Mouse (Mus musculus): ENCODE results near the gene Dnaja1. TPM values are rescaled to one million over a fixed set of nuclear protein-coding genes. Genes with fewer than 3 reads are reported as not detected.

Dnaja1 gene
- total RNA-seq, 2 experiments from 2014 or later: 55.0 to 76.5 TPM

DNA sequence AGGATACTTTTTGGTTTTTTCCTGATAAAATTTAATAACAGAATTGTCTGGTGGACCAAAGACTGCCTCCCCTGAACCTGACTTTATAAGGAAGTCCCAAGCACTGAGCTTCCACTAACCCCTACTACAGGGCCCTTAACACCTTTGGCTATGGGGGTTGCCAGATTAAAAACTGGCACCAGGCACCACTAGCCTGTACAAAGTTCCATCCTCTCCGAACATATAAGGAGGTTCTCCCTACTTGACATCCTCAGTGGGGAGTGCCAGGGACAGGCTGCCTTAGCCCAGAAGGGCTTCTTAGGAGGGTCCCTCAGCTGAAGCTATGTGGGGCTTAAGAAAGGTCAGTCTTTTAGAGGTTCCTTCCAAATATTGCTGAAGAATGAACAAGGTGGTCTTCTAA lies 13.4 kb downstream of the Dnaja1 start:
- DNase-seq: no peak

DNA sequence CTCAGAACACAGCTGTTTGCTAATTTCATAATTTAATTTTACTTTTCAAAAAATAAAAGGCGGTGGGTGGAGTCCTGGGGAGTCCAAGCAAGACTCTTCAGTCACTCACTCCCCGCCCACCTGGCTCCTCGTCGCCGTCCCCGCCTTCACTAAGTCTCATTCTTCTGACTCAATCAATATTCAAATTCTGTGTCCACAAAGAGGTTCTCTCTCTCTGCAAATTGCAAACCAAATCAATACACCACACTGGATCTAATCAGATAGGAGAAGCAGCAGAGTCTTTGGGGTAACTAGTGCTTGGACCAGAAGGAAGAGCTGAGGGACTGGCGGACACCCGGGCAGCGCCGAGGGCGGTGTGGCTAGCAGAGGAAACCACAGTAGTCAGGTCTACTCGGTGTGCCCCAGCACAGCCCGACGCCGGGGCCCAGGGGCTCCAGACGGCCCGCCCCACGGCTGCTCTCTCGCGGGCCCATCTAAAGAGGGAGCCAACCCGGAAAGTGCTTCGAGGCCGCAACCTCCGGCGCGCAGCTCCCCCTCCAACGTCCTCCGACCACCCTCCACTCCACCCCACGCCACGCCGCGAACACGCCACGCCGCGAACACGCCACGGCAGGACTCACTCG lies 35.3 kb downstream of the Dnaja1 start:
- no peak for DNase-seq

DNA sequence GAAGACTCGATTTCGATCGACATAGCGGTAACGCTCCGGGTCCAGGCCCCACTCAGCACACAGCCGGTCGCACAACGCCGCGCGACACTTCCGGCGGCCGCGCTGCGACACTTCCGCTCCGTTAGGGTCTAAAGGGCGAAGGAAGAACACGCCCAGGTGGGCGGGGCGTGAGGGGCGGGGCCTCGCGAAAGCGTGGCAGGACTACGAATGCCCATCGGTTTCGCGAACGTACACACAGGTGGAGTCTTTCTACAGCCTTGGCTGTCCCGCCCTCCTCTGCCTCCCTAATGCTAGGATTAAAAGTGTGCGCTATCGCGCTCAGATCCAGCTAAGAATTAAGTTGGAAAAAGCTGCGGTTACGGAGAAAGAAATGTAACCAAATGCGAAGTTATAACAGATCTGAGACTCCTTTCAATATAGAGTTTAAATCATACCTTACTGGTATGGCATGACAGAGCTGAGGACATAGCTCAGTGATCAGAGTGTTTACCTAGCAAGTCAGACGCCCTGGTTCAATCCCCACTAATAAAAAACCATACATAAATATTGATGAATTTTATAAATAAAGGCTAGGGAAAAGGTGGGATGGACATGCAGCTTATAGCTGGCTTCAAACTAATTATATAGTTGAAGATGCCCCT lies 36.0 kb downstream of the Dnaja1 start, which contains the start of gene Smu1:
Gene Smu1 (minus strand): TSS at position 144 of the 641 bp plus-strand sequence.
- peak; percentile 98 for DNase-seq

DNA sequence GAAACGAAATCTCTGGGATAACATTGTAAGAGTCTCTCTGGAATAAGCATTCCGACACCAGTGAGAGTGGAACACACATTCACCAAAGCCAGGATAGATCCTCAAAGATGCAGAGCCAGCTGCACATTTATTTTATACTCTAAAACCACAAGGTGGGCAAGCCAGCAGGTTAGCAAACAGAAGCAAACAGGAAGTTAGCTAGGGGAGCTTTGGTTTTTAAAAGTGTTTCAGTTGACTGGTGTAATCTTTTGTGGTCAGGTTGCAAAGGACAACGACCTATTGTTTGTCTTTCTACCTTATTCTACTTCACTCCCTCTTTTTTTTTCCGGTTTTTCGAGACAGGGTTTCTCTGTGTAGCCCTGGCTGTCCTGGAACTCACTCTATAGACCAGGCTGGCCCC lies 37.9 kb downstream of the Dnaja1 start:
- no peak for DNase-seq

DNA sequence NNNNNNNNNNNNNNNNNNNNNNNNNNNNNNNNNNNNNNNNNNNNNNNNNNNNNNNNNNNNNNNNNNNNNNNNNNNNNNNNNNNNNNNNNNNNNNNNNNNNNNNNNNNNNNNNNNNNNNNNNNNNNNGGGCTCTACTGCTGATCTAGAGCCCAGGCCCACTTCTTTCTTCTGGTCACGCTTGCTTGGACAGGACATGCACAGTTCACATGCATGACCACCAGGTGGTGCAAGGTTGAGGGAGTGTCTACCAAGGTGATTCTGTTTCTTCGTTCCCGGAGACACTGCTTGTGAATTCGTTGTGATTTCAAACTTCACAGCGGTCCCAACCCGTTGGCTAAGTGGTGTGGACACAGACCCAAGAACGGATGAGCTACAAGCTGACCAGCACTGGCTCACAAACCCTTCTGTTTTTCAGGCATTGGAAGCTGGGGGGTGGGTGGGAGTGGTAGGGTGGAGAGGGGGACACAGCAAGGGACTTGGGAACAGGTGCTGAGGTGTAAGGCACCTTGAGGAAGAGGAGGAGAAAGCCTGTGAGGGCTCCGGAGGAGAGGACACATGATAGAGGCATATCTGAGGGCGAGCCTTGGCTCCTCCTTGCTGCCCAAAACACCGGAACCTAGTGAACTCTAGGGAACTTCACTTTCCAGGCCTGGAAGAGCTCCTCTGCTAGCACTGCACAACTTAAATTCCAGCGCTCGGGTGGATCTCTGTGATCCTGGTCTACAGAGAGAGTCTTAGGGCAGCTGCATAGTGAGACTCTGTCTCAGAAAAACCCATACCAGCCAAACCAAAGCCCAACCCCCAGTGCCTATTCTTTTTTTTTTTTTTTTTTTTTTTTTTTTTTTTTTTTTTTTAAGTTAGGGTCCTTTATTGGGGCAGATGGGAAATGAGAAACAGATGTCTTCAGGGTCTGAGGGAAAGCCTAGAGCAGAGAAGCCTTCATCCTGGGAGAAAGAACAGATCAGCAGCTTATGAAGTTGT lies 52.6 kb downstream of the Dnaja1 start:
- peak; percentile 72 for DNase-seq

DNA sequence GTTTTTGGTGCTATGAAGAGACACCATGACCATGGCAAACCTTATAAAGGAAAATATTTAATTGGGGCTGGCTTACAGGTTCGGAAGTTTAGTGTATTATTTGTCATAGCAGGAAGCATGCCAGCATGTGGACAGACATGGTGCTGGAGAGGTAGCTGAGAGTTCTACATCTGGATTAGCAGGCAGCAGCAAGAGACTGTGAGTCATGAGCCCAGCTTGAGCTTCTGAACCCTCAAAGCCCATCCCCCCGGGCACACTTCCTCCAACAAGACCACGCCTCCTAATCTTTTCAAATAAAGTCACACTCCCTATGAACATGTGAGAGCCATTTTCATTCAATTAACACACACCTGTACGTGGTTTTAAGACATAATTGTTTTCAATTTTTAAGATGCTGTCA lies 54.5 kb downstream of the Dnaja1 start:
- no peak for DNase-seq

DNA sequence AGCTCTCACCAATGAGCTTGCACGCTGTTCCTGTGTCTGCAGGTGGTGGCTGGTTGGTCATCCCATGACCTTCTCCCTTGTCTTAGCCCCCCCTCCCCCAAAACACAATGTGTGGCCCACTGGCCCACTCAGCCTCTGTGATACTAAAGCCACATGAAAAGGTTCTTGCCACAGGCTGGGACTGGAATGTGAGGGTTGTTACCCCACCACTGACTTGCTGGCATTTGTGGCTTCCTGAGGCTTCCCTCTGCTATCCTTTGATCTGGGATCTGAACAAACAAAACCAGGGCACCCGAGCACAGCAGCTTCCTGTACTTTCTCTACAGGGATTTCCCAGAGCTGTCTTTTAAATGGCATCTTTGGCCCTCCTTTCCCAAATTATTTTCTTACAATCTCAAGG lies 55.2 kb downstream of the Dnaja1 start:
- DNase-seq: no peak

DNA sequence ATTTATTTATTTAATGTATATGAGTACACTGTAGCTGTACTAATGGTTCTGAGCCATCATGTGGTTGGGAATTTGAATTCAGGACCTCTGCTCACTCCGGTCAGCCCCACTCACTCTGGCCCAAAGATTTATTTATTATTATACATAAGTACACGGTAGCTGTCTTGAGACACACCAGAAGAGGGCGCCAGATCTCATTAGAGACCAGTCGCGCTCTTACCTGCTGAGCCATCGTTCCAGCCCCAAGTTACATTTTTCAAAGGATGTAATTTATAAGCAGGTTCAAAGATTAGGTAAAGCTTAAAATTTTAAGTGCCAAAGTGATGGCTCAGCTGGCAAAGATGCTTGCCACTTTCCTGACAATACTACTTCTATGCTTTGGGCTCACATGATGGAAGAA lies 56.7 kb downstream of the Dnaja1 start:
- DNase-seq: no peak

DNA sequence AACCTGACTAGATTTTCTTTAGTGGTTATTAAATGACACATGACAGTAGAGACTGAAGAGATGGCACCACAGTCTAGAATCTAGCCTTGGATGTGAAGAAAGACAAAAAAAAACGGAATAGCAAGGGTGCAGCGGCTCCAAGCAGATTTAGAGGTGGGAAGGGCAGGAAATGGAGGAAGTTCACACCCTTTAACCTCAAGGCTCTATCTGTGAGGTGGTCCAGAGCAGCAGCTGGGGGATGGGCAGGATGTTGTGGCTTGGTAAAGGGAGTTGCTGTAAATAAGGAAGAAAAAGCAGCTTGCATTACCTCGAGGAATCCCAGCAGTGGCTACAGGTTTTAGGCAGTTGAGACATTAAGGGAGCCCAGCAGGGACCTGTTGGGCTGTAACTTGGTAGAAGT lies 59.2 kb downstream of the Dnaja1 start:
- no peak for DNase-seq

DNA sequence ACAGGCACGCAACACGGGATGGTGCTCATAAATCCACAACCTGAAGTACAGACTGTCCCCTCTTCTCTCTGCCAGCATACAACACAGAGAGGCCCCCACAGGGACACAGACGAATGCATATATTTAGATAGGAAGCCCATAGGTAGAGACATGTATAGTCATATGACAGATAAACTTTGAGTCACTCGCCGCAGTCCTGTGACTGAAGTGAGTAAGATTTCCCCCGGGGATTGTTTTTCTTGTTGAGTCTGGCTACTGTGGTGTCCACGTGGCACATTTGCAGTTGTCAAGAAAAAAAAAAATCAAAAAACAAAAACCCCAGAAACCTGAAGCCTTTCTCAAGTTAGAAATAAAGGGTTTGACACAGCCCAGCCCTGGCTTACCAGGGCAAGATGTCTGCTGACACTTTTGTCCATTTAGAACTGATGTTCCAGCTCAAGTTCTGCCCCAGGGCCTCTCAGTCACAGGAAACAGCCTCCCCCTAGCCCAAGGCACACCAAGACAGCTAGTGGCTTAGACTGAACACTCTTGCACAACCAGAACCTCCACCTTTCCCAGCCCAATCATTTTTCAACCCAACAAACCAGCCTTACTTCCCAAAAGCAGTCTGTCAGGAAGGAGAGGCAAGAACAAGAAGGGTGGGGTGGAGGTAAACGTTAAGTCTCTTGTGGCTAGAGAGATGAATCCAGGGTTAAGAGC lies 60.0 kb downstream of the Dnaja1 start:
- DNase-seq: no peak

DNA sequence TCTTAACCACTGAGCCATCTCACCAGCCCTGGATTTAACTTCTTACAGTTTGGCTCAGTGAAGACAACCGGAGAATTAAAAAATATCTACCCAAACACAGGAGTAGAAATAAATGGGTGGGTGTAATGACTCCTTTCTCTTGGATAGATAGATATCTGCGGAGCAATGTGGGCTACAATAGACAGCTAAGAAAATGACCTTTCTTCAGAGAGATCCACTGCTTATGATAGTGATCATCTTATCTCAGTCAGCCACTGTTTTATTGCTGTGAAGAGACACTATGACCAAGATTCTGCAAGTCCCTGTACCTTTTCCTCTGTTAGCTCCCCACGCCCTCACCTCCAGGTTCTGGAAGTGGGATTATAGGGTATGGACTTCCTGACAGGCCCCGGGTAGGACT lies 61.1 kb downstream of the Dnaja1 start:
- no peak for DNase-seq

DNA sequence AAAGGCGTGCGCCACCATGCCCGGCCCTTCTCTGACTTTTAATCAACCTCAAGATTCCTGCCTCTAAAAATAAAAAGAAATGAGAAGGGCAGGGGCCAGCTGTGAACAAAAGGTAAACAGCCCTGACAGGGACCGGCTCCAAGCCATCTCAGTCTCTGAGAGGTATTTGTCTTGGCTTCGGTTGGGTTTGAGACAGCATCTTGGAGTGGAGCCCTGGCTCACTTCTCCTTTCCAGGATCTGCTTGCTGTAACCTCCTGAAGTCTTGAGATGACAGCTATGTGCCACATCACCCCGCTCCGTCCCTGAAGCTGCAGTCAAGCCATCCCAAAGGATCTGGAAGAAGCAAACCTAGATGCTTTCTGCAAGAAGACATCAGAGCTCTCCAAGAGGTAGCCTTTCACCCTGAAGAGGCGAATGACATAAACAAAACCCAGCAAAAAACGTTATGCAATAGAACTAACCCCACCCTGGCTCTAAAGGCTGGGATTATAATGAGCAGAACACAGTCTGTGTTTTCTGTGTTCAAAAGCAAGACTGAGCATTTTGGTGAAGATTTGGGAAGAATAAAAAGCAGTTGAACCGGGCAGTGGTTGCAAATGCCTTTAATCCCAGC lies 62.7 kb downstream of the Dnaja1 start:
- DNase-seq: peak; percentile 18

DNA sequence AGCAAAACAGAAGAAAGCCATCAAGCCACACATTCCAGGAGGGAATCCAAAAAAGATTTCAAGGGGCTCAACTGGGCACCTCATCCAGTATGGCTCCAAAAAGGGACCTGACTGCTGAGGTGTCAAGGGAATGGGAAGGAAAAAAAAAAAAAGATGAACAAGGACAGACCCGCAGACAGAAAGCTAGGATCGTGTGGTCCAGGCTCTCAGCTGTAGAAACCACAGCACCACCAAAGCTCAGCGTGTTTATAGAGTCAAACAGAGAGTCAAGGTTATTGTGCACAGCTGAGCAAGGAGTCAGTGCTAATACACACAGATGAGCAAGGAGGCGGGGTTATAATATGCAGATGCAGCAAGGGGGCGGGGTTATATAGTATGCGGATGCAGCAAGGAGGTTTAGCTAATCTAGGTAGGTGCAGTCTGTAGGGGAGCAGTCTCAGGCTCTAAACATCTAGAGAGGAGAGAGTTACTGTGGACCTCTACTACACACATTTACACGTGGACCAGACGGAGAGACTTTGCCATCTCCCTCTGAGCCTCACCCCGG lies 63.7 kb downstream of the Dnaja1 start:
- no peak for DNase-seq

DNA sequence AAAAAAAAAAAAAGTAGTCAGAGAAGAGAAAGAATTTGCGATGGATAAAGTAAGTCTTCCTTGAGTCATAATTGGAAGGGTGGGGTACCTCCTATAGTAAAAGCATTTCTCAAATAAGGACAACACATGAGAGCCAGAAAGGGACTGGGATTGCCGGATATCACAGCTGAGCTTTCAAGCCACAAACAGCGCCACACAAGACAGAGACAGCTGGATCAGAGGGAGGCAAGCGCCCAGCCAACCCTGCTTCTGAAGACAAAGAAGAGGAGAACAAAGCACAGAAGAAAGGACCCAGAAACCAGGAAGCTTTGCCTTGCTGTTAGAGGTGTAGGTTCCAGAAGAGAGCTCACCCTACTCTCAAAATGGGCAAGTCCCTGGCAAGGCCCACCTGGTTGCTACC lies 64.6 kb downstream of the Dnaja1 start:
- DNase-seq: no peak

Small RNA genes lying within 50 kb of the gene (microRNA-seq; reads per million reads assigned to microRNA genes)
- 0 to 0.32 reads per million in 2 experiments for gene Mir207

Other genes with a start within 250 kb of the Dnaja1 start
- gene Tmem215, start 250.0 kb upstream of the Dnaja1 start, total RNA-seq (2021): not detected
- 10 to 100 TPM; 14.5 to 17.2 TPM for gene Aptx, start 19.0 kb upstream of the Dnaja1 start, total RNA-seq (2021)
- 10 to 100 TPM; 35.1 to 37.8 TPM for gene Smu1, start 35.8 kb downstream of the Dnaja1 start, total RNA-seq (2021)
- gene B4galt1, start 131.9 kb downstream of the Dnaja1 start, total RNA-seq (2021): 10 to 100 TPM; 52.0 to 58.6 TPM
- gene Spink4, start 197.9 kb downstream of the Dnaja1 start, total RNA-seq (2021): not detected
- 100 to 1,000 TPM; 158 to 160 TPM for gene Bag1, start 226.1 kb downstream of the Dnaja1 start, total RNA-seq (2021)
- gene Chmp5, start 226.3 kb downstream of the Dnaja1 start, total RNA-seq (2021): 10 to 100 TPM; 33.0 to 33.9 TPM
- 10 to 100 TPM; 23.9 to 33.3 TPM for gene Nfx1, start 248.8 kb downstream of the Dnaja1 start, total RNA-seq (2021)

Measured in gastrocnemius, postnatal 10 days (tissue).